In the genomic region with DNA sequence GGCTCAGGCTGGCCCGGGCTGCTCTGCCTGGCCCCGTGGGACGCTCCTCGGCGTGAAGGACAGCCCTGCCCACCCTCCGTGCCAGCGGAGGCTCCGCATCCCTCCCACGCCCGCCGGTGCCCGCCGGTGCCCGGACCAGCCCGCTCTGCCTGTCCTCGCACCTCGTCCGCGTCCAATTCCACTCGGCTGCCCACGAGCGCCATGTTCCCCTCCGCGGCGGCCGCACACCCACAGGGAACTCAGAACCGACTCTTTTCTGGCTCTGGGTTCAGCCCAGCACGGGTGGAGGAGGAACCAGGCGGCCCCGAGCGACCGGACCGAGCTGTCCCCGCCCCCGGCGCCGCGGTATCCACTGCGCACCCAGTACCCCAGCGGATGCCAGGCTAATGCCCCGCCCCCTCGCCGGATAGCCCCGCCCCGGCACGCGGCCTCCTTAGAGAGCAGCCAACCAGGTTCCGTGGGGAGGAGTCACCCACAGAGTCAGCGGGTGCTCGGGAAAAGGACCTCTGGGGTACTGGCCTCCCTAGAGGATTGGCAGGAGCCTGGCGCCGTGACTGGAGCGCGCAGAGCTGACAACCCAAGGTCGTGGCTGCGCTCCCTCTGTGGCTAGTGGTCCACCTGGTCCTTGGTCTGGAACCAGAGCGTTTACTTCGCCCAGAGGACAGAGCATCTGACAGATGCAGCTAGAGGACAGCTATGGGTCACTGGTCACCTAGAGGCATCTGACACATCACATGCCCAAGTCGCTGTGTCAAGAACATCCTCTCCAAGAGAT, we compare ENCODE assay signal across 8 mouse cellular contexts. TPM values are rescaled to one million over a fixed set of nuclear protein-coding genes. Genes with fewer than 3 reads are reported as not detected.
DNase-seq lines count a peak whose midpoint lies in the region; ATAC-seq and TF ChIP-seq lines count a peak whose summit lies in the region.

TSS of gene Ttc39b (minus strand) at position 346 of the 775 bp plus-strand sequence.

- no peak for TF ChIP-seq RAD21 in MEL (IDR thresholded peaks at IDR 0.05; ENCODE audit: low read depth, low read length)

- H3K9ac ChIP-seq in MEL (ENCODE audit: control insufficient read depth, low read depth, low read length, poor library complexity, severe bottlenecking): peak within 1 kb of the TSS; percentile 96
- H3K9ac ChIP-seq in forebrain, embryonic 16.5 days (replicated peaks; ENCODE audit: low read depth, low read length): peak within 1 kb of the TSS; percentile 65
- peak within 1 kb of the TSS; percentile 63 for H3K9ac ChIP-seq in lung, embryonic 14.5 days

- peak within 1 kb of the TSS; percentile 99 for H3K4me2 ChIP-seq in forebrain, embryonic 16.5 days (ENCODE audit: low read length)
- H3K4me2 ChIP-seq in lung, embryonic 14.5 days: peak within 1 kb of the TSS; percentile 98

- peak; percentile 97 for DNase-seq in MEL (ENCODE audit: low read depth, low spot score)
- DNase-seq in cerebellum, adult 18-20 months: peak; percentile 96
- DNase-seq in heart, postnatal 36 days: peak; percentile 99 to 100
- DNase-seq in layer of hippocampus, adult 8-10 months (ENCODE audit: low spot score in 2 of 2): peak; percentile 94 to 95
- peak; percentile 97 for DNase-seq in lung, embryonic 14.5 days
- DNase-seq in testis, postnatal 14 days (ENCODE audit: low spot score): peak; percentile 97

- no peaks in the 10 kb centered on the region for H3K27me3 ChIP-seq in MEL (ENCODE audit: control insufficient read depth in 1 of 2, insufficient read depth in 2 of 2, low read length in 2 of 2)
- H3K27me3 ChIP-seq in forebrain, embryonic 16.5 days (replicated peaks; ENCODE audit: control insufficient read depth, insufficient read depth, low read length): peaks cover 3% of the 10 kb centered on the region; the same call in 1 of the 2 replicates
- no peaks in the 10 kb centered on the region for H3K27me3 ChIP-seq in lung, embryonic 14.5 days (ENCODE audit: insufficient read depth, low read length)

- intact Hi-C loops in heart, postnatal 36 days (cut with DNase I): loop anchor here (1.0 to 5.0 kb wide), 3 partner anchors 21 to 93 kb away; partner anchors contain the start of gene Snapc3

- H3K79me2 ChIP-seq in MEL (ENCODE audit: control insufficient read depth, insufficient read depth, low read length, poor library complexity): peaks cover 11% of the 10 kb centered on the region

- ATAC-seq in forebrain, embryonic 16.5 days: peak; percentile 99
- peak; percentile 98 for ATAC-seq in lung, embryonic 14.5 days (ENCODE audit: insufficient read depth)
- peak; percentile 85 for ATAC-seq in neutrophil, adult 5-6 weeks (ENCODE audit: extremely low read depth, insufficient number of reproducible peaks, low FRiP score, poor library complexity, severe bottlenecking)

- TF ChIP-seq EP300 in MEL (IDR thresholded peaks at IDR 0.05; ENCODE audit: low read depth in 1 of 2, low read length in 2 of 2): no peak

- peak within 1 kb of the TSS; percentile 63 for H3K27ac ChIP-seq in MEL (ENCODE audit: control insufficient read depth, low read depth, low read length)
- H3K27ac ChIP-seq in forebrain, embryonic 16.5 days (ENCODE audit: low read length): no peak within 1 kb of the TSS
- H3K27ac ChIP-seq in lung, embryonic 14.5 days (ENCODE audit: low read depth): peak within 1 kb of the TSS; percentile 50; the same call in 1 of the 2 replicates

- H3K9me3 ChIP-seq in MEL (replicated peaks; ENCODE audit: insufficient read depth, low read length): no peaks in the 10 kb centered on the region
- H3K9me3 ChIP-seq in forebrain, embryonic 16.5 days (ENCODE audit: control insufficient read depth, low read length): no peaks in the 10 kb centered on the region
- no peaks in the 10 kb centered on the region for H3K9me3 ChIP-seq in lung, embryonic 14.5 days (ENCODE audit: low read depth, low read length)

- H3K4me3 ChIP-seq in MEL (ENCODE audit: control insufficient read depth in 1 of 2, insufficient read depth in 1 of 2, low read depth in 2 of 2, low read length in 2 of 2): peak within 1 kb of the TSS; percentile 89 to 99
- peak within 1 kb of the TSS; percentile 80 for H3K4me3 ChIP-seq in forebrain, embryonic 16.5 days (replicated peaks; ENCODE audit: low read length)
- peak within 1 kb of the TSS; percentile 72 for H3K4me3 ChIP-seq in lung, embryonic 14.5 days (ENCODE audit: low read depth, low read length)

- peaks cover 7 to 20% of the 10 kb centered on the region in 2 experiments for H3K4me1 ChIP-seq in MEL (ENCODE audit: control insufficient read depth in 1 of 2, insufficient read depth in 2 of 2, low read length in 2 of 2)
- peaks cover 9% of the 10 kb centered on the region for H3K4me1 ChIP-seq in forebrain, embryonic 16.5 days (replicated peaks; ENCODE audit: control insufficient read depth, insufficient read depth, low read length)
- H3K4me1 ChIP-seq in lung, embryonic 14.5 days (ENCODE audit: insufficient read depth): no peaks in the 10 kb centered on the region

- no peak for TF ChIP-seq CTCF in MEL (IDR thresholded peaks at IDR 0.05 in 2 of 3, conservative IDR thresholded peaks at IDR 0.05 in 1 of 3; ENCODE audit: control insufficient read depth in 1 of 3, insufficient read depth in 1 of 3, low read depth in 2 of 3, low read length in 3 of 3, poor library complexity in 1 of 3, severe bottlenecking in 1 of 3)
- TF ChIP-seq CTCF in lung, embryonic 14.5 days (IDR thresholded peaks at IDR 0.05; ENCODE audit: low read depth): 0 out of 2 replicates have a peak, but pooled peaks have one; percentile 3

- peaks cover 0 to 18% of the 10 kb centered on the region in 2 experiments; a peak in 2 of 4 replicates for H3K36me3 ChIP-seq in MEL (ENCODE audit: control insufficient read depth in 1 of 2, insufficient read depth in 2 of 2, low read length in 2 of 2)
- no peaks in the 10 kb centered on the region for H3K36me3 ChIP-seq in forebrain, embryonic 16.5 days (ENCODE audit: control insufficient read depth, insufficient read depth)
- H3K36me3 ChIP-seq in lung, embryonic 14.5 days (ENCODE audit: insufficient read depth): no peaks in the 10 kb centered on the region

- under 1% methylated on average over 51 of the region's 59 CpGs for WGBS in forebrain, embryonic 16.5 days
- 1% methylated on average over 59 of the region's 59 CpGs for WGBS in lung, embryonic 14.5 days

- peak; percentile 66 to 70; a peak in 2 of 4 replicates for TF ChIP-seq POLR2A in MEL (IDR thresholded peaks at IDR 0.05; ENCODE audit: control insufficient read depth in 1 of 2, insufficient read depth in 1 of 2, low read depth in 1 of 2, low read length in 2 of 2, poor library complexity in 1 of 2)

TF ChIP-seq in MEL, 35 proteins besides CTCF, POLR2A, EP300 and RAD21:
- TF ChIP-seq USF1 (IDR thresholded peaks at IDR 0.05; ENCODE audit: low read depth, low read length) (peak; percentile 51), NRF1 (IDR thresholded peaks at IDR 0.05; ENCODE audit: insufficient read depth, low read depth, low read length, poor library complexity, severe bottlenecking) (peak; percentile 64), USF2 (IDR thresholded peaks at IDR 0.05; ENCODE audit: borderline replicate concordance in 1 of 2, insufficient read depth in 1 of 2, low read depth in 1 of 2, low read length in 2 of 2) (no peak), MAZ (IDR thresholded peaks at IDR 0.05; ENCODE audit: low read depth, low read length) (no peak), BHLHE40 (IDR thresholded peaks at IDR 0.05; ENCODE audit: borderline replicate concordance, low read depth, low read length) (peak; percentile 63; the same call in 1 of the 2 replicates)

RNA-seq across cellular contexts. Expression of gene Ttc39b, which starts in this region (rescaled TPM):
- total RNA-seq in MEL (2012; rRNA removed): 11.3 and 16.1 TPM in 2 replicates
- 100 to 1,000 TPM in 1 of 2 experiments, 10 to 100 TPM in 1; 21.1 to 109 TPM for polyA plus RNA-seq in MEL (2012; ENCODE audit: insufficient read depth in 1 of 2, insufficient read length in 2 of 2, low read depth in 1 of 2, low replicate concordance in 2 of 2, missing spikeins in 1 of 2)
- 12.1 and 12.6 TPM in 2 replicates for polyA plus RNA-seq in forebrain, embryonic 16.5 days (2015; fragmentation: Nextera tagmentation; extraction: Ambion mirVana)
- total RNA-seq in heart, postnatal 36 days (2021): 10 to 100 TPM; 14.4 to 22.7 TPM
- 10 to 100 TPM; 31.6 to 45.7 (median 39.1) TPM for total RNA-seq in layer of hippocampus, adult 8-10 months (2022)
- 3.3 and 4.2 TPM in 2 replicates for polyA plus RNA-seq in lung, embryonic 14.5 days (2014; fragmentation: Nextera tagmentation; extraction: Ambion mirVana)
- 33.1 and 40.5 TPM in 2 replicates for total RNA-seq in neutrophil, adult 5-6 weeks (2017)
